Mouse (Mus musculus) myocyte (in vitro differentiated cells): ENCODE results near the gene Lor. TPM values are rescaled to one million over a fixed set of nuclear protein-coding genes. Genes with fewer than 3 reads are reported as not detected.

ENCODE experiments used
- H3K27me3 ChIP-seq: one replicate; pipeline ENCODE4 v1.6.1; 2011; ENCODE audit not compliant: control insufficient read depth, insufficient read depth, insufficient read length
- H3K36me3 ChIP-seq: one replicate; pipeline ENCODE4 v1.6.1; 2011; ENCODE audit not compliant: control insufficient read depth, insufficient read depth
- H3K4me2 ChIP-seq: one replicate; pipeline ENCODE4 v1.6.1; 2011; ENCODE audit warnings: low read depth, control low read depth
- H3K4me3 ChIP-seq: one replicate; pipeline ENCODE4 v1.5.1; 2011; ENCODE audit warnings: mild to moderate bottlenecking, control low read depth, moderate library complexity
- H3K79me2 ChIP-seq: one replicate; pipeline ENCODE4 v1.6.1; 2011; ENCODE audit not compliant: control insufficient read depth, insufficient read depth
- H3ac ChIP-seq: one replicate; pipeline ENCODE4 v1.6.1; 2011; ENCODE audit not compliant: control insufficient read depth, insufficient read length
- CEBPB ChIP-seq: IDR thresholded peaks from 2 replicates; pipeline ENCODE4 v1.6.1; 2011; ENCODE audit warnings: mild to moderate bottlenecking, moderate library complexity; ENCODE audit not compliant: poor library complexity, insufficient read depth, severe bottlenecking
- E2F4 ChIP-seq: IDR thresholded peaks from one replicate; pipeline ENCODE4 v1.6.1; 2011; ENCODE audit warnings: mild to moderate bottlenecking, control low read depth, moderate library complexity; ENCODE audit not compliant: insufficient read depth
- MAX ChIP-seq: IDR thresholded peaks from one replicate; pipeline ENCODE4 v1.6.1; 2011; ENCODE audit warnings: low read depth, mild to moderate bottlenecking, control low read depth
- MYOD1 ChIP-seq, 3 experiments: IDR thresholded peaks; one replicate each; pipeline ENCODE4 v1.6.1; 2011; ENCODE audit warnings: control low read depth in 2 of 3, low read depth in 2 of 3, mild to moderate bottlenecking in 2 of 3, moderate library complexity in 1 of 3; ENCODE audit not compliant: insufficient read length in 2 of 3, control insufficient read depth in 1 of 3
- MYOG ChIP-seq, 3 experiments: IDR thresholded peaks; one replicate each; pipeline ENCODE4 v1.6.1; 2011; ENCODE audit warnings: control low read depth in 2 of 3, low read depth in 2 of 3, mild to moderate bottlenecking in 2 of 3; ENCODE audit not compliant: insufficient read length in 2 of 3, control insufficient read depth in 1 of 3, insufficient read depth in 1 of 3
- POLR2A ChIP-seq: IDR thresholded peaks from one replicate; pipeline ENCODE4 v1.6.1; 2011; ENCODE audit warnings: low read depth, mild to moderate bottlenecking, control low read depth, moderate library complexity; ENCODE audit not compliant: insufficient read length
- POLR2AphosphoS2 ChIP-seq: IDR thresholded peaks from one replicate; pipeline ENCODE4 v1.6.1; 2011; ENCODE audit warnings: low read depth, control low read depth; ENCODE audit not compliant: insufficient read length
- REST ChIP-seq: IDR thresholded peaks from one replicate; pipeline ENCODE4 v1.6.1; 2011; ENCODE audit warnings: mild to moderate bottlenecking, control low read depth, moderate library complexity; ENCODE audit not compliant: insufficient read depth, insufficient read length
- SRF ChIP-seq: IDR thresholded peaks from one replicate; pipeline ENCODE4 v1.6.1; 2011; ENCODE audit warnings: low read depth; ENCODE audit not compliant: control insufficient read depth, insufficient read length
- TCF12 ChIP-seq: IDR thresholded peaks from one replicate; pipeline ENCODE4 v1.6.1; 2011; ENCODE audit warnings: mild to moderate bottlenecking, control low read depth; ENCODE audit not compliant: poor library complexity, insufficient read depth, severe bottlenecking
- TCF3 ChIP-seq: IDR thresholded peaks from one replicate; pipeline ENCODE4 v1.6.1; 2011; ENCODE audit warnings: low read depth, control low read depth; ENCODE audit not compliant: insufficient read length
- USF1 ChIP-seq: IDR thresholded peaks from one replicate; pipeline ENCODE4 v1.6.1; 2011; ENCODE audit warnings: low read depth, mild to moderate bottlenecking, control low read depth, moderate library complexity
- polyA plus RNA-seq: library from polyadenylated mRNA; unstranded; fragments of >200 nt; fragmentation: generic; extraction: Trizol; gene quantifications from one replicate; pipeline ENCODE4 v1.2.1, GENCODE M21; 2012; ENCODE audit warnings: missing spikeins

The Lor gene
- polyA plus RNA-seq, 1 experiment: 0.36 TPM

DNA sequence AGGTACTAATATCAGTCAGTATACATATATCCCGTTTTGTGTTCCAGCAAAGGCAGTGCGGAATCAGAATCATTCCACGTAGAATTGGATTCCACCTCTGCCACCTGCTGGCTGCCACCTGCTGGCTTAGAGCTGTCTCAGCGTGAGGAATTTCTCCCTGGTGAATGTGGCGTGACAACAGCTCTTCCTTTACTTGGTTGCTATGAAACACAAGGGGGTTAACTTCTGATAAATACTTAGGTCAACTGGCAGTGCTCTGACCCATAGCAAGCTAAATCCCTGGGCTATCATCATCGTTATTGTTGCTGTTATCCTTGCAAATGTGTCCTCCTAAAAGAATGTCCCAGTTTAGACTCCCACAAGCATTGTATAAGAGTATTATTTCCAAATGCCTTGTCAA is 23.6 kb upstream of the Lor start:
- no peak overlapping the region for H3K4me2 ChIP-seq

DNA sequence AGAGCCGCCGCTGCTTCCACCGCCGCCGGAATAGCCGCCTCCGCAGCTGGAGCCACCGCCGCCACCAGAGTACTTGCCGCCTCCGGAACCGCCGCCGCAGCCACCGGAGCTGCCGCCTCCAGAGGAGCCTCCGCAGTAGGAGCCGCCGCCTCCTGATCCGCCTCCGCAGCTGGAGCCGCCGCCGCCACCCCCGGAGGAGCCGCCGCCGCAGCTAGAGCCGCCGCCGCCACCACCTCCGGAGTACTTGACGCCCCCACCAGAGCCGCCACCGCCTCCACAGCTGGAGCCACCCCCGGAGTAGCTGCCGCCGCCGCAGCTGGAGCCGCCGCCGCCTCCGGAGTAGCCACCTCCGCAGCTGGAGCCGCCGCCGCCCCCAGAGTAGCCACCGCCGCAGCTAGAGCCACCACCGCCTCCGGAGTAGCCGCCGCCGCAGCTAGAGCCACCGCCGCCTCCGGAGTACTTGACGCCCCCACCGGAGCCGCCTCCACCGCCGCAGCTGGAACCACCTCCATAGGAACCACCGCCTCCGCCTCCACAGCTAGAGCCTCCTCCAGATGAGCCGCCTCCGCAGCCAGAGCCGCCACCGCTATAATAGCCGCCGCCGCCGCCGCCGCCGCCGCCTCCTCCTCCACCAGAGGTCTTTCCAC is 1.5 kb downstream of the Lor start:
- H3K36me3 ChIP-seq: no peaks in the 10 kb centered on the region
- peak overlapping the region; percentile 17 for H3ac ChIP-seq
- H3K79me2 ChIP-seq: no peaks in the 10 kb centered on the region
- no peak for TF ChIP-seq USF1
- TF ChIP-seq REST: no peak
- TF ChIP-seq MYOD1 (IDR thresholded peaks at IDR 0.05; ENCODE audit: control insufficient read depth in 1 of 3, insufficient read length in 2 of 3, low read depth in 2 of 3): no peak
- no peak for TF ChIP-seq MYOG (IDR thresholded peaks at IDR 0.05; ENCODE audit: control insufficient read depth in 1 of 3, insufficient read depth in 1 of 3, insufficient read length in 2 of 3, low read depth in 2 of 3)
- no peak for TF ChIP-seq TCF3
- TF ChIP-seq POLR2AphosphoS2: no peak
- no peak for TF ChIP-seq TCF12
- no peak for TF ChIP-seq POLR2A
- TF ChIP-seq E2F4: no peak
- no peak for TF ChIP-seq CEBPB
- no peak for TF ChIP-seq SRF
- TF ChIP-seq MAX: no peak
- peaks cover 17% of the 10 kb centered on the region for H3K27me3 ChIP-seq
- H3K4me3 ChIP-seq: peak overlapping the region; percentile 15
- no peak overlapping the region for H3K4me2 ChIP-seq

More for the DNA sequence above, 23.6 kb upstream of the Lor start:
- Histone ChIP-seq H3K79me2 (no peaks in the 10 kb centered on the region), H3ac (no peak overlapping the region), H3K4me3 (no peak overlapping the region), H3K36me3 (no peaks in the 10 kb centered on the region), H3K27me3 (no peaks in the 10 kb centered on the region)
- TF ChIP-seq MYOD1 (IDR thresholded peaks at IDR 0.05; ENCODE audit: control insufficient read depth in 1 of 3, insufficient read length in 2 of 3, low read depth in 2 of 3): no peak
- no peak for TF ChIP-seq POLR2AphosphoS2
- TF ChIP-seq E2F4: no peak
- no peak for TF ChIP-seq USF1
- no peak for TF ChIP-seq REST
- TF ChIP-seq TCF3: no peak
- TF ChIP-seq TCF12: no peak
- TF ChIP-seq MAX: no peak
- no peak for TF ChIP-seq CEBPB
- TF ChIP-seq MYOG (IDR thresholded peaks at IDR 0.05; ENCODE audit: control insufficient read depth in 1 of 3, insufficient read depth in 1 of 3, insufficient read length in 2 of 3, low read depth in 2 of 3): no peak
- TF ChIP-seq POLR2A: no peak
- no peak for TF ChIP-seq SRF

DNA sequence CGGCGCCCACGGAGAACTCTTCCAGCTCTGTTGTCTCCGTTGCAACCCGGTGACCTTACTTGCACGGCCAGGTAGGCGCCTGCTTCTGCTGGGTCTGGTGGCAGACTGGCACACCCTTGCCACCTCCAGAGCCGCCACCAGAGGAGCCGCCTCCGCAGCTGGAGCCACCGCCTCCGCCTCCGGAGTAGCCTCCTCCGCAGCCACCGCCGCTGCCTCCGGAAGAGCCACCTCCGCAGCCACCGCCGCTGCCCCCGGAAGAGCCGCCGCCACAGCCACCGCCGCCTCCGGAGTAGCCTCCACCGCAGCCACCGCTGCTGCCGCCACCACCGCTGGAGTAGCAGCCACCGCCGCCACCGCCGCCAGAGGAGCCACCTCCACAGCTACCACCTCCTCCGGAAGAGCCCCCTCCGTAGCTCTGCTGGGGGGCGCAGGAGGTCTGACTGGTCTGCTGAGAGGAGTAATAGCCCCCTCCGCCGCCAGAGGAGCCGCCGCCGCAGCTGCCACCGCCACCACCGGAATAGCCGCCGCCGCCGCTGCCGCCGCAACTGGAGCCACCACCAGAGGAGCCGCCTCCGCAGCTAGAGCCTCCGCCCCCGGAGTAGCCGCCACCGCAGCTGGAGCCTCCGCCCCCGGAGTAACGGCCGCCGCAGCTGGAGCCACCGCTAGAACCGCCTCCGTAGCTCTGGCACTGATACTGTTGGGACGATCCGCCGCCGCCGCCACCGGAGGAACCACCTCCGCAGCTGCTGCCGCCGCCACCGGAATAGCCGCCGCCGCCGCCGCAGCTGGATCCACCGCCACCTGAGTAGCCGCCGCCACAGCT is 2.3 kb downstream of the Lor start:
- Histone ChIP-seq H3K4me3 (peak overlapping the region; percentile 15), H3ac (peak overlapping the region; percentile 17), H3K36me3 (no peaks in the 10 kb centered on the region), H3K79me2 (no peaks in the 10 kb centered on the region), H3K4me2 (peak overlapping the region; percentile 53), H3K27me3 (peaks cover 17% of the 10 kb centered on the region)
- TF ChIP-seq CEBPB: no peak
- no peak for TF ChIP-seq TCF12
- TF ChIP-seq POLR2AphosphoS2: no peak
- no peak for TF ChIP-seq TCF3
- peak in 1 of 3 experiments; percentile 1 for TF ChIP-seq MYOD1 (IDR thresholded peaks at IDR 0.05; ENCODE audit: control insufficient read depth in 1 of 3, insufficient read length in 2 of 3, low read depth in 2 of 3)
- no peak for TF ChIP-seq USF1
- TF ChIP-seq MYOG (IDR thresholded peaks at IDR 0.05; ENCODE audit: control insufficient read depth in 1 of 3, insufficient read depth in 1 of 3, insufficient read length in 2 of 3, low read depth in 2 of 3): peak in 1 of 3 experiments; percentile 2
- no peak for TF ChIP-seq POLR2A
- TF ChIP-seq E2F4: no peak
- no peak for TF ChIP-seq REST

DNA sequence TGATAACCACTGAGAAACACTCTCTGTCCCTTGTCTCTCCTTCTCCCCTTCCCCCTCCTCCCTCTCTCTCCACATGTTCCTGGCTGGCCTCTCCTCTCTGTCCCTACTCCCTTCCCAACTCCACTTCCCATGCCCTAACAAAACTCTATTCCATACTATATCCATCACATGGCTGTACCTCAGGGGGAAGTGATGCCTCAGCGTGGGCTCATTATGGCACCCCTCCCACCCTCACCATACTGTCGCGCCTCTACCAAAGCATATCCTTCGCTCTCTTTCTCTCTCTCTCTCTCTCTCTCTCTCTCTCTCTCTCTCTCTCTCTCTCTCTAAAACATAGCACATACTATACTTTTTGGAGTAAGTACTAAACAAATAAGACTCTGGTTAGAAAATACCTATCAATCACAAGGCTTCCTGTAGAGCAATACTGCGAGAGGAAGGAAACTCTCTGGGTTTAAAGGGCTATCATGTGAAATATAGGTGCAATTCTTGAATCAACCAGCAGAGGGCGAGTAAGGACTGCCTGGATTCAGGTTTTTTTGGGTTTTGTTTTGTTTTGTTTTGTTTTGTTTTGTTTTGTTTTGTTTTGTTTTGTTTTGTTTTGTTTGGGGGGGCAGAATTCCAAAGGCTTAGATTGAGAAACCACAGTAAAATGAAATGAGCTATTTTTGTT is 32.4 kb downstream of the Lor start:
- Histone ChIP-seq H3K36me3 (no peaks in the 10 kb centered on the region), H3K79me2 (no peaks in the 10 kb centered on the region), H3ac (no peak overlapping the region), H3K27me3 (no peaks in the 10 kb centered on the region), H3K4me2 (no peak overlapping the region), H3K4me3 (no peak overlapping the region)
- TF ChIP-seq TCF3 (no peak), REST (no peak), POLR2AphosphoS2 (no peak), E2F4 (no peak), MAX (no peak), MYOD1 (IDR thresholded peaks at IDR 0.05; ENCODE audit: control insufficient read depth in 1 of 3, insufficient read length in 2 of 3, low read depth in 2 of 3) (no peak), TCF12 (no peak), MYOG (IDR thresholded peaks at IDR 0.05; ENCODE audit: control insufficient read depth in 1 of 3, insufficient read depth in 1 of 3, insufficient read length in 2 of 3, low read depth in 2 of 3) (no peak), USF1 (no peak)
